Mouse (Mus musculus): ENCODE measurements at regions not wholly inside any gene's neighbourhood (a gene's known extent, or its start where the extent isn't known, plus 50 kb on each side); places are given as distances from the start of the nearest gene placed in this dataset.

DNA sequence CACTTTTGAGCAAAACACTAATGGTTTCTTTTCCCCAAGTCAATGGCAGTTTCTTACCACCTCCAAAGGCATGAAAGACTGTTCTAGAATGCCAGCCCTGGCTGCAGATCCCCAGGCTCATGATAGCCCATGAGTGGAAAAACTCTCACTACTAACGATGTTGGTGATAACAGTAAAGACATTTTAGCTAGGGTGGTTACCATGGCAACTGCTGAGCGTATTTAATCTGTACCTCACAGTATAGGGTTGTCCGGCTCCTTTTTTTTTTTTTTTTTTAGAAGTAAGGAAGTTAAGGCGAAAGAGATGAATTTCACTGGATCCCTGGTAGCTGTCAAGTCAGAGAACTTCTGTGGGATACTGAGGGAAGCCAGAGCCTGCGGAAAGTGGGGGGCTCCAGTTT, 123.8 kb downstream of the Ets2 start:
- ATAC-seq (ENCODE audit: low FRiP score): no peak
- Histone ChIP-seq H3K4me3 (replicated peaks; ENCODE audit: low read length) (no peak overlapping the region), H3K27me3 (ENCODE audit: control insufficient read depth, insufficient read depth, low read length) (no peaks in the 10 kb centered on the region), H3K9me3 (ENCODE audit: control insufficient read depth, low read length) (no peaks in the 10 kb centered on the region), H3K9ac (no peak overlapping the region), H3K36me3 (replicated peaks; ENCODE audit: control insufficient read depth, insufficient read depth) (no peaks in the 10 kb centered on the region), H3K4me2 (replicated peaks) (no peak overlapping the region), H3K4me1 (replicated peaks; ENCODE audit: control insufficient read depth, insufficient read depth, low read length) (peaks cover 11% of the 10 kb centered on the region), H3K27ac (no peak overlapping the region)
- no peak for DNase-seq (ENCODE audit: low spot score)
- 49% methylated on average over 5 of the region's 5 CpGs for WGBS

DNA sequence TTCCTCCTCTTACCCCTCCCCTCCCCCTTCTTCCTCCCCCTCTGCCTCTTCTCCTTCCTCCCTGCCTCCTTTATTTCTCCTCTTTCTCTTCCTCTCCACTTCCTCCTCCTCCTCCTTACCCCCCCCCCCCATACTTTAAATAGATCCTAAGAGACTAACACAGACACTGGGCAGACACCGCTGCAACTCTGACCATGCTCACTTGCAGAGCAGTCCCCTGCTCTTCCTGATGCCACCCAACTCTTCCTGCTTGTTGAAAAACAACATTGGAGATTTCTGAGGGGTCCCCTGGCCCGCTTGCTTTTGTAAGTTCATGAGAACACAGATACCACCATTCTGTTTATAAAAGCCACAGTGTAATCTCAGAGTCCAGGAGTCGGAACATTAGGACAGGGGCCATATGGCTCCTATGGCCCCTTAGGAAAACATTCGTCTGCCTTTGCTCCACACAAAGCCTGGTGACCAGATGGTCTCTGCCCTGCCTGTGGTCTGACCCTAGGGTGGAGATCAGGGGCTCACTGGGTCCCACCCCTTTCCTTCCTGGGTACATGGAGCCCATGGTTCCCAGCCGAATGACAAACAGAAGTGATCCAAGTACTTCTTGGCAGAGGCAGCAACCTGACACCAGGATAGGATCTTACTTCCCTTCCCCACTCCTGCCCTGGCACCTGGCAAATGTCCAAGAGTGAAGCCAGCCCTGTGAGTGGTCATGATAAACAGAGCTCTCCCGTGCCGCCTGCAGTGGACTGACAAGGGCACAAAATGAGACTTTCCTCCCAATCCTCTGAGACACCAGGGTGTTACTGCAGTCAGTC, 123.1 kb downstream of the Ets2 start:
- Histone ChIP-seq H3K27ac (0 out of 2 replicates have a peak overlapping the region, but pooled peaks have one; percentile 14), H3K4me3 (replicated peaks; ENCODE audit: low read length) (no peak overlapping the region), H3K9me3 (ENCODE audit: control insufficient read depth, low read length) (no peaks in the 10 kb centered on the region), H3K4me1 (replicated peaks; ENCODE audit: control insufficient read depth, insufficient read depth, low read length) (peaks cover 11% of the 10 kb centered on the region), H3K9ac (peak overlapping the region; percentile 16; the same call in 1 of the 2 replicates), H3K27me3 (ENCODE audit: control insufficient read depth, insufficient read depth, low read length) (no peaks in the 10 kb centered on the region), H3K36me3 (replicated peaks; ENCODE audit: control insufficient read depth, insufficient read depth) (no peaks in the 10 kb centered on the region), H3K4me2 (replicated peaks) (no peak overlapping the region; the same call in 1 of the 2 replicates)
- DNase-seq (ENCODE audit: low spot score) (no peak), ATAC-seq (ENCODE audit: low FRiP score) (peak; percentile 57; the same call in 1 of the 2 replicates)
- 34% methylated on average over 7 of the region's 7 CpGs for WGBS

DNA sequence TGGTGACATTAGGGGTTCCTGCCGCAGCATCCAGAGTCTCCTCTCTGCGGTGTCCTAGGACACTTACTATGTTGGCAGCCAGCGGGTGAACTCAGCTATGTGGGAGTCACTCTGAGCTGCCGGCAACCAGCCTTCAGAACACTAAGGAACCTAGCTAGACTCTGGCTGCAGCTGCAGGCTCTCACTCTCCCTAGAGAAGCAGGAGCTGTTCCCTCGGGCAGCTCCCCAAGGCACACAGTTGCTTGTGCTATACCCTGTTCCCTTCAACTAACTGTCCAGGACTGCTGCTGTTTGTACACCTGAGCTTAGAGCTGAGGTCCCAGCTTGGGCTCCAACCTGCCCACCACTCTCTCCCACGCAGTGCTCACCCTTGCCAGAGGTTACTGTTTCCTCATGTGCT, 121.9 kb downstream of the Ets2 start:
- DNase-seq (ENCODE audit: low spot score): no peak
- H3K36me3 ChIP-seq (replicated peaks; ENCODE audit: control insufficient read depth, insufficient read depth): no peaks in the 10 kb centered on the region
- H3K9ac ChIP-seq: no peak overlapping the region
- peaks cover 11% of the 10 kb centered on the region for H3K4me1 ChIP-seq (replicated peaks; ENCODE audit: control insufficient read depth, insufficient read depth, low read length)
- no peak overlapping the region for H3K4me2 ChIP-seq (replicated peaks)
- 69% methylated on average over 6 of the region's 6 CpGs for WGBS
- H3K9me3 ChIP-seq (ENCODE audit: control insufficient read depth, low read length): no peaks in the 10 kb centered on the region
- no peak overlapping the region for H3K27ac ChIP-seq
- H3K27me3 ChIP-seq (ENCODE audit: control insufficient read depth, insufficient read depth, low read length): no peaks in the 10 kb centered on the region
- H3K4me3 ChIP-seq (replicated peaks; ENCODE audit: low read length): no peak overlapping the region
- no peak for ATAC-seq (ENCODE audit: low FRiP score)

DNA sequence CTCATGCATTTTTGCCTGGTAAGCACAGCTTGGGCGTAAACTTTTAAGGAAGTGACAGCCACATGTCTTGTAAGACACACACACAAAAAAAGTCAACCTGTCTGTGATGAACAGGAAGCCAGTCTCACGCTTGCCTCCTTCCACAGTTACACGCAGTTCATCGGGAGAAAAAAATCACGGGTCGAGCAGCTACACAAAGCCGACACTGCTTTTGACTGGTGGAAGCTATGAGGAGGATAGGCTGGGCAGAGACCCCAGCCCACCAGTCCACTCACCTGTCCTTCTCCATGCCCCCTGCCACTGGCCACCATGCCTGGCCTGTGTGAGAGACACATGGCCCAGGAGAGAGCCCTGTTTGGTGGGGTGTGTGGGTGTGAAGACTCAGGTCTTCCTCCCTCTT, 119.2 kb downstream of the Ets2 start:
- Histone ChIP-seq H3K9ac (no peak overlapping the region), H3K4me3 (replicated peaks; ENCODE audit: low read length) (no peak overlapping the region), H3K27ac (no peak overlapping the region), H3K27me3 (ENCODE audit: control insufficient read depth, insufficient read depth, low read length) (no peaks in the 10 kb centered on the region), H3K4me1 (replicated peaks; ENCODE audit: control insufficient read depth, insufficient read depth, low read length) (peaks cover 11% of the 10 kb centered on the region), H3K36me3 (replicated peaks; ENCODE audit: control insufficient read depth, insufficient read depth) (no peaks in the 10 kb centered on the region), H3K4me2 (replicated peaks) (no peak overlapping the region), H3K9me3 (ENCODE audit: control insufficient read depth, low read length) (0 out of 2 replicates have a peak, but pooled peaks cover 3% of the 10 kb centered on the region)
- no peak for DNase-seq (ENCODE audit: low spot score)
- WGBS: 91% methylated on average over 7 of the region's 7 CpGs
- ATAC-seq (ENCODE audit: low FRiP score): no peak

DNA sequence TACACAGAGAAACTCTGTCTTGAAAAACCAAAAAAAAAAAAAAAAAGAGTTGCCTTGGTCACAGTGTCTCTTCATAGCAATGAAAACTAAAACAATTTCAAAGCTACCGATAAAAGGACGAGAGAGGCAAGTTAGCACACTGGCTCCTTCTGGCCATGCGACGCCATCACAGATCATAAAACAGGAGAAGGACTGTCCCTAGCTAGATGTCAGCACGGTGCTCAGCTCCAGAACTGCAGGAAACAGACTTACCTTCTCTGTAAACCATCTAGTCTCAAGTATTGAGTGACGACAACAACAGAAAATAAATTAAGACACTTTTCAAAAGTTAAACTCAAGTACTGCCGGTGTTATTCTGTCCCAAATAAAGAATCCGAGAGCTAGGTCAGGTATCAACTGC, 118.7 kb downstream of the Ets2 start:
- Histone ChIP-seq H3K4me2 (replicated peaks) (no peak overlapping the region), H3K9ac (no peak overlapping the region), H3K4me1 (replicated peaks; ENCODE audit: control insufficient read depth, insufficient read depth, low read length) (peaks cover 9% of the 10 kb centered on the region), H3K9me3 (ENCODE audit: control insufficient read depth, low read length) (0 out of 2 replicates have a peak, but pooled peaks cover 3% of the 10 kb centered on the region), H3K27ac (no peak overlapping the region), H3K4me3 (replicated peaks; ENCODE audit: low read length) (no peak overlapping the region), H3K27me3 (ENCODE audit: control insufficient read depth, insufficient read depth, low read length) (no peaks in the 10 kb centered on the region), H3K36me3 (replicated peaks; ENCODE audit: control insufficient read depth, insufficient read depth) (no peaks in the 10 kb centered on the region)
- WGBS: 92% methylated on average over 8 of the region's 8 CpGs
- DNase-seq (ENCODE audit: low spot score) (no peak), ATAC-seq (ENCODE audit: low FRiP score) (no peak)

DNA sequence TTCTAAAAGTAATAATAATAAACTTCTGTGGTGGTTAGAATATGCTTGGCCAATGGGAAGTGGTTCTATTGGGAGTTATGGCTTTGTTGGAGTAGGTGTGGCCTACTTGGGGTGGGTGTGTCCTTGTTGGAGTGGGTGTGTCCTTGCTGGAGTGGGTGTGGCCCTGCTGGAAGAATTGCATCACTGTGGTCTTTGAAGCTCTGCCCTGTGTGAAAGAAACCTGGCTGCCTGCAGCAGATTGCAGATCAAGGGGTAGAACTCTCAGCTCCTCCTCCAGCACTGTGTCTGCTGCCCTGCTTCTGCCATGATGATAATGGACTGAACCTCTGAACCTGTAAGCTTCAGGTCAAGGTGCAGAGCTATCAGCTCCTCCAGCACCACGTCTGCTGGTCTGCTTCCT, 118.1 kb downstream of the Ets2 start:
- H3K36me3 ChIP-seq (replicated peaks; ENCODE audit: control insufficient read depth, insufficient read depth): no peaks in the 10 kb centered on the region
- no peak for ATAC-seq (ENCODE audit: low FRiP score)

DNA sequence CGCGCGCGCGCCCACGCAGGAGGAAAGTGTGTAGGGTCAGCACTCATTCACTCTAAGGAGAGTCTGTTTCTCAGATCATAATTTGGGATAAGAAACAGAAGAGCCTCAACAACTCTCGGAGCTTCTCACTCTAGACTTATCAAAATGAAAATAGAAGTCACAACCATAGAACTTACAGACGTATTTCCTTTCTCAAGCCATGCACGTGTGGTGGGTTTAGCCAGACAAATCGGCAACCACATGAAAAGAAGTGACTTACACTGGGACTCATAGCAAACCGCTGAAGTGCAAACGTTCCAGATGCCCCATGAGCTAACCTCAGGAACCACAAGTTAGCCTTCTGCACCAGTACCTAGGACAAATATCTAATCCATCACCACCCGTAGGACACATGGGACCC, 114.1 kb downstream of the Ets2 start:
- H3K36me3 ChIP-seq (replicated peaks; ENCODE audit: control insufficient read depth, insufficient read depth): no peaks in the 10 kb centered on the region
- H3K9ac ChIP-seq: no peak overlapping the region
- 96% methylated on average over 13 of the region's 13 CpGs for WGBS
- no peak for ATAC-seq (ENCODE audit: low FRiP score)
- H3K9me3 ChIP-seq (ENCODE audit: control insufficient read depth, low read length): 0 out of 2 replicates have a peak, but pooled peaks cover 3% of the 10 kb centered on the region
- no peak overlapping the region for H3K4me3 ChIP-seq (replicated peaks; ENCODE audit: low read length)
- DNase-seq (ENCODE audit: low spot score): no peak
- no peak overlapping the region for H3K27ac ChIP-seq
- no peak overlapping the region for H3K4me2 ChIP-seq (replicated peaks)
- H3K4me1 ChIP-seq (replicated peaks; ENCODE audit: control insufficient read depth, insufficient read depth, low read length): no peaks in the 10 kb centered on the region
- no peaks in the 10 kb centered on the region for H3K27me3 ChIP-seq (ENCODE audit: control insufficient read depth, insufficient read depth, low read length)

More for the DNA sequence above, 118.1 kb downstream of the Ets2 start:
- H3K27ac ChIP-seq: no peak overlapping the region
- H3K9me3 ChIP-seq (ENCODE audit: control insufficient read depth, low read length): 0 out of 2 replicates have a peak, but pooled peaks cover 3% of the 10 kb centered on the region
- H3K4me3 ChIP-seq (replicated peaks; ENCODE audit: low read length): no peak overlapping the region
- H3K27me3 ChIP-seq (ENCODE audit: control insufficient read depth, insufficient read depth, low read length): no peaks in the 10 kb centered on the region
- H3K4me2 ChIP-seq (replicated peaks): no peak overlapping the region
- 63% methylated on average over 1 of the region's 1 CpGs for WGBS
- DNase-seq (ENCODE audit: low spot score): no peak
- peaks cover 3% of the 10 kb centered on the region for H3K4me1 ChIP-seq (replicated peaks; ENCODE audit: control insufficient read depth, insufficient read depth, low read length)
- H3K9ac ChIP-seq: no peak overlapping the region

DNA sequence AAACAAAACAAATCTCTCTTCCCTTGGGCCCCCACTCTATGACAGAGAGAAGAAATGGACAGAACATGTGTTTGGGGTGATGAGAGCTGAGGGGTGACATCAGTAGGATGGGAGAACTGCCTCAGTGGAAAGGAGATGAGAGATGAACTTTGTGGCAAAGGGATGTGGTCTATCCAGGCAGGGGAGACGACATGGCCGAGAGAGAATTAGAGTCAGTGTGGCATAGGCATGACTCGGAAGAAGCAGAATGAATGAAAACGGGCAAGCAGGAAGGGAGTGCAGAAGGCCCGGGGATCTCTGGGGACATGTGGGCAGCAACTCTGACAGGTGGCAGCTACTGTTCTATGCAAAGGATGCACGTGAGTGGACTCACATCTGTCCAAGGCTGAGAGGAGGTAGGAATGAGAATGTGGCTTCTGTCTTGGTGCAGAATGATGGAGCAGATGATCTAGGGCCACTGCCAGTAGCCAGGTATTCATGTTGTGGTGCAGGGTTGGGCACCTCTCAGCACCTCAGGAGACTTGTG, 113.4 kb downstream of the Ets2 start:
- H3K4me3 ChIP-seq (replicated peaks; ENCODE audit: low read length): no peak overlapping the region
- H3K27me3 ChIP-seq (ENCODE audit: control insufficient read depth, insufficient read depth, low read length): no peaks in the 10 kb centered on the region
- H3K4me2 ChIP-seq (replicated peaks): no peak overlapping the region
- no peak overlapping the region for H3K9ac ChIP-seq
- no peaks in the 10 kb centered on the region for H3K4me1 ChIP-seq (replicated peaks; ENCODE audit: control insufficient read depth, insufficient read depth, low read length)
- 85% methylated on average over 6 of the region's 6 CpGs for WGBS
- H3K27ac ChIP-seq: no peak overlapping the region
- ATAC-seq (ENCODE audit: low FRiP score): no peak
- 0 out of 2 replicates have a peak, but pooled peaks cover 3% of the 10 kb centered on the region for H3K9me3 ChIP-seq (ENCODE audit: control insufficient read depth, low read length)
- no peaks in the 10 kb centered on the region for H3K36me3 ChIP-seq (replicated peaks; ENCODE audit: control insufficient read depth, insufficient read depth)
- DNase-seq (ENCODE audit: low spot score): no peak

DNA sequence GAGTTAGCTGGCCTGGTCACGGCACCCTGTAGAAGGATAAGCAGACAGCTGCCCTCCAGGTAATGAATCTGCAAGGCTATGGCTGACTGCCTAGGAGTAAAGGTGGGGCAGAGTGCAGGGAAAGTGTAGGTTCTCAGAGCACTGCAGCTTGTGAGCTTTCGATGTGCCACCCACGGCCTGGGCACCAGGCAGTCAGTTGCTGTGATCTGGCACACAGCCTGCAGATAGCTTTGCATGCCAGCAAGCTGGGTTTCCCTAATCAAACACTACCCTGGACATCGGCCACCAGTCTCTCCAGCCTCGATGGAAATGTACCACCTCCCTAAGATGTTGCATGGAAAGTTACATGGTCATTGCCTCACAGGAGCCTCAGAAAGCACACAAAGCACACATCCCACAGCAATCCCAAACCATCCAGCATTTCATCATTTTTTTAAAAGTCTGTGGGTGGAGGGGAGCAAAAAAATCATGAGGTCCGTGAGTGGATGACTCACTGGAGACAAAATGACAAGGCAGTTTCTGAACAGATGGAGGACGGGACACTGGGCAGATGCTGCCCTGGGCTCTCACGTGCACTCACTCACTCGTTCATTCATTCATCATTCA, 112.7 kb downstream of the Ets2 start:
- Histone ChIP-seq H3K27ac (no peak overlapping the region), H3K9ac (no peak overlapping the region), H3K36me3 (replicated peaks; ENCODE audit: control insufficient read depth, insufficient read depth) (no peaks in the 10 kb centered on the region), H3K4me2 (replicated peaks) (no peak overlapping the region), H3K9me3 (ENCODE audit: control insufficient read depth, low read length) (0 out of 2 replicates have a peak, but pooled peaks cover 3% of the 10 kb centered on the region), H3K27me3 (ENCODE audit: control insufficient read depth, insufficient read depth, low read length) (no peaks in the 10 kb centered on the region), H3K4me3 (replicated peaks; ENCODE audit: low read length) (no peak overlapping the region), H3K4me1 (replicated peaks; ENCODE audit: control insufficient read depth, insufficient read depth, low read length) (no peaks in the 10 kb centered on the region)
- no peak for ATAC-seq (ENCODE audit: low FRiP score)
- peak; percentile 30 for DNase-seq (ENCODE audit: low spot score)
- WGBS: 71% methylated on average over 9 of the region's 9 CpGs

Measured in hindbrain, embryonic 14.5 days (tissue).